Mouse (Mus musculus): ENCODE data around the gene Klhdc3.

DNA sequence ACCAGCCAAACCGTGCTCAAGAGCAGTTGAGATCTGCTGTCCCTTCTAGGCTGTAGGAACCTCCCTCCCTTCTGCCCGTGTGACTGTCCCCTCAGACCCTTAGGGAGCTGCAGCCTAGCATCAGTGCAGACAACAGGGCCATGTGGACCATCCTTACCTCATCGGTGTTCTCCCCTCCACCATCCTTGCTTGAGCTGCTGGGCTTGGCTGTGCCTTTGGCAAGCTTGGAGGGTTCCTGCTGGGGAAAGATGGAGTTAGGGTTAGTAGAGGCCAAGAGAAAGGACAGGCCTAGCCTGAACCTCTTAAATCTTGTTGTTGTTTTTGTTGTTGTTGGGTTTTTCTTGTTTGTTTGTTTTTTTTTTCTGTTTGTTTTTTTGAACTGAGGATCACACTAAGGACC lies 19.2 kb upstream of the Klhdc3 start:
- TF ChIP-seq E2F4 (IDR thresholded peaks at IDR 0.05; ENCODE audit: insufficient replicate concordance, low read depth, low read length): no peak
- no peak for TF ChIP-seq MYC (IDR thresholded peaks at IDR 0.05; ENCODE audit: low read depth, low read length)
- TF ChIP-seq MAZ (IDR thresholded peaks at IDR 0.05; ENCODE audit: low read depth, low read length): no peak
- TF ChIP-seq CHD1 (IDR thresholded peaks at IDR 0.05; ENCODE audit: low read depth, low read length): no peak
- no peak for TF ChIP-seq POLR2A (IDR thresholded peaks at IDR 0.05; ENCODE audit: low read depth, low read length)
- TF ChIP-seq ZMIZ1 (IDR thresholded peaks at IDR 0.05; ENCODE audit: low read depth, low read length): no peak
- TF ChIP-seq CTCF (conservative IDR thresholded peaks at IDR 0.05 in 1 of 2, IDR thresholded peaks at IDR 0.05 in 1 of 2; ENCODE audit: low read depth in 2 of 2, low read length in 2 of 2): no peak
- TF ChIP-seq MEF2A (IDR thresholded peaks at IDR 0.05; ENCODE audit: borderline replicate concordance, low read depth, low read length): no peak
- no peak for TF ChIP-seq RCOR1 (conservative IDR thresholded peaks at IDR 0.05; ENCODE audit: low read depth, low read length)
- no peak for TF ChIP-seq POLR2AphosphoS2 (IDR thresholded peaks at IDR 0.05; ENCODE audit: low read depth, low read length)
- no peak for TF ChIP-seq RAD21 (IDR thresholded peaks at IDR 0.05; ENCODE audit: low read depth, low read length)

Data from CH12.LX (cell line).